Mouse (Mus musculus) bone marrow macrophage, adult 2 months (primary cell): ENCODE results near the gene Prox2. TPM values are rescaled to one million over a fixed set of nuclear protein-coding genes. Genes with fewer than 3 reads are reported as not detected.

ENCODE experiments used
- H3K27ac ChIP-seq: 2 replicates; pipeline ENCODE4 v1.5.1; 2012; ENCODE audit warnings: low read depth, low read length; ENCODE audit not compliant: insufficient read depth
- H3K4me1 ChIP-seq: 2 replicates; pipeline ENCODE4 v1.6.1; 2012; ENCODE audit warnings: low read length; ENCODE audit not compliant: control insufficient read depth, insufficient read depth
- H3K4me3 ChIP-seq: 2 replicates; pipeline ENCODE4 v1.5.1; 2012; ENCODE audit warnings: mild to moderate bottlenecking, low read length, moderate library complexity; ENCODE audit not compliant: insufficient read depth
- CTCF ChIP-seq: IDR thresholded peaks from 2 replicates; pipeline ENCODE4 v1.5.1; 2012; ENCODE audit warnings: low read depth, mild to moderate bottlenecking, low read length, moderate library complexity
- POLR2A ChIP-seq: IDR thresholded peaks from 2 replicates; pipeline ENCODE4 v1.6.1; 2012; ENCODE audit warnings: mild to moderate bottlenecking, low read depth, low read length, borderline replicate concordance
- polyA plus RNA-seq: library from polyadenylated mRNA; stranded (reverse); fragments of >200 nt; gene quantifications from 2 replicates; pipeline ENCODE4 v1.2.4, GENCODE M21; 2012; ENCODE audit not compliant: missing spikeins, insufficient read depth, insufficient read length

The Prox2 gene
- polyA plus RNA-seq, 1 experiment, result 1.4 TPM

- Histone ChIP-seq H3K4me1 (peaks cover 31% of the 10 kb centered on the region), H3K27ac (no peak overlapping the region), H3K4me3 (no peak overlapping the region)
- TF ChIP-seq CTCF, result no peak
- no peak for TF ChIP-seq POLR2A
Observed at GRCm38 (mm10) chr12:85113337-85113736, 2.8 kb upstream of the Prox2 start.

DNA sequence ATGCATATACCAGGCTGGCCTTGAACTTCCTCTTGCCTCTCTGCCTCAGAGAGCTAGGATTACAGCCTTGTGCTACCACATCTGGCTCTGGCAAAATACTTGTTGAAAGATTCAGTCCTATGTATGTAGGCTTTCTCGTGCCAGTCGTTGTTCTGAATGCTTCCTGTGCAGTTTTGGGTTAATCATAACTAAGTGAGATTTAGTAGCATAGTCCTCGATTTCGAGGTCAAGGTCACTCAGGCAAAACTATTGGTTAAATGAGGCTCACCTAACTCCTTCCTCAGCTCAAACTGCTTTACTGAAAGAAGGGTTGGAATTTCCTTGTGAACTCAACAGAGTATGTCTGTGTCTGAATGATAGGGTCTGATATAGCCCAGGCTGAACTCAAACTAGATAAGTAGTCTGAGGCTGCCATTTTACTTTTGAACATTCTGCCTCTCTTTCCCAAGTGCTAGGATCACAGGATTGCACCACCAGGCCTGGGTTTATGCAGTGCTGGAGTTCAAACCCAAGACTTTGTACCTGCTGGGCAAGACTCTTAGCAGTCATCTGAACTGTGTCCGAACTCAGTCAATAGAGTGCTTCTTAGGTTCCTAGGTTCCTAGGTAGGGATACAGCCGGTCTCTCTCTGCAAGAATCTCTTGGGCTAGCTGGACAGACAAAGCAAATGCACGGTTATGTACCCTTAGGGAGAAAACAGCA is 2.1 kb upstream of the Prox2 start:
- Histone ChIP-seq H3K4me3 (no peak overlapping the region), H3K27ac (no peak overlapping the region), H3K4me1 (peaks cover 36% of the 10 kb centered on the region)
- TF ChIP-seq CTCF (no peak), POLR2A (no peak)

DNA sequence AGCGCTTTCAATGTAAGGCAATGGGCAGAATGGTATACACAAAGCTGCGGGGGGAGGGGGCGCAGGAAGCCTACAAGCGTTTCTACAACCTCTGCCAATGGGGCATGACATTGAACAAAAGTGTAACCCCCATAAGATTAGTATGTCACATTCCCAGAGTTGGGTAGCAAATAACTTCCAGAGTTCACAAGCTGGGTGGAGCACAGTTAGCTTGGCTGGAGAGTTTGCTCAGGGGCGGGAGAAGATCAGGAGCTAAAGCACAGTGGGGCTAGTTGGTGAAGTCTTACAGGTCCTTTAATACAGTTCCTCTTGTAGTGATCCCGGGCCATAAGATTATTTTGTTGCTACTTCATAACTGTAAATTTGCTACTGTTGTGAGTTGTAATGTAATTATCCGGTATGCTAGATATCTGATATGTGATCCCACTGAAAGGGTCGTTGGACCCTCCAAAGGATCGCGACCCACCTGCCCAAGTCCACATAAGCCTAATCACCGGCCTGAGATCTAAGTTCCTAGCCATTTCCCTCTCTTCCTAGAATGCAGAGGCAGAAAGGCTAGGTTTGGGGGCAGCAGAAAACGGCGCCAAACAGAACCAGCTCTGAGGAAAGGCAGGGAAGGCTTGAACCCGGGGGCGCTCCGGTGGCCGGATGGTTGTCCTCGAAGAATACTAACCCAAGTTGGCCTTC is 405 bp downstream of the Prox2 start:
- Histone ChIP-seq H3K4me3 (peak overlapping the region; percentile 96), H3K27ac (peak overlapping the region; percentile 64), H3K4me1 (peaks cover 36% of the 10 kb centered on the region)
- TF ChIP-seq POLR2A, result no peak
- no peak for TF ChIP-seq CTCF

GRCm38 (mm10) chr12:85109426-85109825 is 1.1 kb downstream of the Prox2 start:
- Histone ChIP-seq H3K27ac (no peak overlapping the region), H3K4me3 (no peak overlapping the region), H3K4me1 (peaks cover 36% of the 10 kb centered on the region)
- no peak for TF ChIP-seq POLR2A
- TF ChIP-seq CTCF, result no peak

- Histone ChIP-seq H3K4me3 (no peak overlapping the region), H3K4me1 (peaks cover 36% of the 10 kb centered on the region), H3K27ac (peak overlapping the region; percentile 45)
- TF ChIP-seq POLR2A, result no peak
- TF ChIP-seq CTCF, result no peak
Observed at GRCm38 (mm10) chr12:85108643-85109042, 1.9 kb downstream of the Prox2 start.

- TF ChIP-seq POLR2A, result no peak
- no peak for TF ChIP-seq CTCF
- H3K4me3 ChIP-seq, result no peak overlapping the region
- H3K27ac ChIP-seq, result no peak overlapping the region
- peaks cover 19% of the 10 kb centered on the region for H3K4me1 ChIP-seq
Observed at GRCm38 (mm10) chr12:85106292-85106691, 4.3 kb downstream of the Prox2 start.

DNA sequence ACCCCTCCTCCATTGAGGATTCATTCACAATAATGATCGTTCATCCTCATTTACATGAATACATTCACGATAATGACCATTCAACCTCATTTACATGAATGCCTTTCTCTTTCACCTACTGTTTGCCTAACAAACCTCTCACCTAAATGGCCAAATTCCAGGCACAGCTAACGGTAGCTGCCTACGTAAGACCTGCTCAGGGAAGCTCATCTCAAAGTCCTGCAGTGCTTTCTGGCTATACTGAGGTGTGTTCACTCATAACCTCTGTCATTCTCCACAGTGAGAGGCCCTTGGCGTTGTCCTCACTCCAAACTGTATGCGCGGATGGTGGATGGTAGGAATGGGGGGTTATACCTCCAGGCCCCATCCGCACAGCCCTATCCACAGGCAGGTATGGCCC is 5.8 kb downstream of the Prox2 start:
- H3K4me3 ChIP-seq, result no peak overlapping the region
- H3K27ac ChIP-seq, result no peak overlapping the region
- TF ChIP-seq POLR2A (no peak), CTCF (no peak)
- peaks cover 17% of the 10 kb centered on the region for H3K4me1 ChIP-seq

- H3K4me3 ChIP-seq, result no peak overlapping the region
- peaks cover 3% of the 10 kb centered on the region for H3K4me1 ChIP-seq
- H3K27ac ChIP-seq, result no peak overlapping the region
- TF ChIP-seq POLR2A (no peak), CTCF (no peak)
Observed at GRCm38 (mm10) chr12:85103096-85103495, 7.5 kb downstream of the Prox2 start.

GRCm38 (mm10) chr12:85101521-85102106 is 8.9 kb downstream of the Prox2 start:
- Histone ChIP-seq H3K4me3 (no peak overlapping the region), H3K4me1 (no peaks in the 10 kb centered on the region), H3K27ac (no peak overlapping the region)
- TF ChIP-seq POLR2A (no peak), CTCF (no peak)

DNA sequence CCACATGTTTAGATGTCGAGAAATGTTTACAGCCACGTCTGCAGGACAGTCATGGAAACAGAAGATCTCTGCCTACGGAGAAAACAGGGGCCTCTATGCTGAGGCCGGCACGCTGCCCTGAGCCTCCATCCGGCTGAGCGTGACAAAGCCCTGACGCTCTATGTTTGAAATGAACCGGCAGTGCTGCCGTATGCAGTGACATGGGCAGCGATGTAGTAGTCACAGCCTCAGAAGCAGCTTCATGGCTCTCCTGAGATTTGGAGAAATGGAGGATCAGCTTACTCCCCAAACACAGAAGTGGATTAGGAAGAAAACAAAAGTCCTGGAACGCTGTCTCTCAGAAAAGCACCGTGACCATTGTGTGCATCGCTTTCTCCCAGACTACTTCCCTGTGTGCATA is 9.6 kb downstream of the Prox2 start:
- Histone ChIP-seq H3K27ac (no peak overlapping the region), H3K4me1 (no peaks in the 10 kb centered on the region), H3K4me3 (no peak overlapping the region)
- no peak for TF ChIP-seq CTCF
- TF ChIP-seq POLR2A, result no peak
